Mouse (Mus musculus): ENCODE measurements around the gene Pip4k2c.
"Not testable (repeated sequence)": the region's sequence is repeated elsewhere in the genome, so short reads cannot be mapped to it uniquely, and the experiment has no call there.

The Pip4k2c gene

GRCm38 (mm10) chr10:127209928-127210570 is 1.3 kb downstream of the Pip4k2c start:
- DNase-seq (ENCODE audit: low read depth, low spot score) = no peak

GRCm38 (mm10) chr10:127208921-127209320 is 2.5 kb downstream of the Pip4k2c start:
- no peak for DNase-seq (ENCODE audit: low read depth, low spot score)

- peak; percentile 48 for DNase-seq (ENCODE audit: low read depth, low spot score)
These were observed 6.0 kb downstream of the Pip4k2c start for GRCm38 (mm10) chr10:127205373-127205772.

GRCm38 (mm10) chr10:127204589-127204988 is 6.8 kb downstream of the Pip4k2c start:
- no peak for DNase-seq (ENCODE audit: low read depth, low spot score)

- no peak for DNase-seq (ENCODE audit: low read depth, low spot score)
These were observed 8.3 kb downstream of the Pip4k2c start for GRCm38 (mm10) chr10:127203106-127203505.

- DNase-seq (ENCODE audit: low read depth, low spot score) = no peak
These were observed 11.1 kb downstream of the Pip4k2c start for GRCm38 (mm10) chr10:127200279-127200678.

GRCm38 (mm10) chr10:127199474-127199873 is 11.9 kb downstream of the Pip4k2c start:
- DNase-seq (ENCODE audit: low read depth, low spot score) = no peak

GRCm38 (mm10) chr10:127199068-127199467 is 12.3 kb downstream of the Pip4k2c start:
- no peak for DNase-seq (ENCODE audit: low read depth, low spot score)

GRCm38 (mm10) chr10:127198492-127198891 is 12.9 kb downstream of the Pip4k2c start:
- no peak for DNase-seq (ENCODE audit: low read depth, low spot score)

- DNase-seq (ENCODE audit: low read depth, low spot score) = no peak
These were observed 13.8 kb downstream of the Pip4k2c start for GRCm38 (mm10) chr10:127197505-127198110.

GRCm38 (mm10) chr10:127197104-127197503 is 14.3 kb downstream of the Pip4k2c start:
- DNase-seq (ENCODE audit: low read depth, low spot score) = no peak

GRCm38 (mm10) chr10:127196392-127196791 is 15.0 kb downstream of the Pip4k2c start:
- no peak for DNase-seq (ENCODE audit: low read depth, low spot score)

GRCm38 (mm10) chr10:127195328-127196129 is 15.9 kb downstream of the Pip4k2c start, which contains the start of gene Dtx3:
Dtx3 (minus strand) TSS chr10:127195728.
- DNase-seq (ENCODE audit: low read depth, low spot score) = peak; percentile 56

- DNase-seq (ENCODE audit: low read depth, low spot score) = no peak
These were observed 16.7 kb downstream of the Pip4k2c start for GRCm38 (mm10) chr10:127194428-127195327.

- no peak for DNase-seq (ENCODE audit: low read depth, low spot score)
These were observed 18.4 kb downstream of the Pip4k2c start for GRCm38 (mm10) chr10:127193011-127193410.

GRCm38 (mm10) chr10:127192057-127192328 is 19.4 kb downstream of the Pip4k2c start:
- not testable (repeated sequence) for DNase-seq (ENCODE audit: low read depth, low spot score)

GRCm38 (mm10) chr10:127191191-127192056 is 20.0 kb downstream of the Pip4k2c start:
- DNase-seq (ENCODE audit: low read depth, low spot score) = no peak

GRCm38 (mm10) chr10:127190398-127191190 is 20.8 kb downstream of the Pip4k2c start:
- no peak for DNase-seq (ENCODE audit: low read depth, low spot score)

- DNase-seq (ENCODE audit: low read depth, low spot score) = peak; percentile 69
These were observed 21.6 kb downstream of the Pip4k2c start, which contains the start of gene Arhgef25 for GRCm38 (mm10) chr10:127189651-127190381. Arhgef25 (minus strand) TSS chr10:127190083.

All from R1 (cell line).